Mouse (Mus musculus) embryonic facial prominence, embryonic 10.5 days (tissue): ENCODE measurements at regions not wholly inside any gene's neighbourhood (a gene's known extent, or its start where the extent isn't known, plus 50 kb on each side); places are given as distances from the start of the nearest gene placed in this dataset.
A peak's percentile ranks its signal among the peaks of the same experiment; 100 is the strongest.
"Not testable (repeated sequence)": the region's sequence is repeated elsewhere in the genome, so short reads cannot be mapped to it uniquely, and the experiment has no call there.

ENCODE experiments used
- DNase-seq: peaks from one replicate; pipeline ENCODE4 v3.0.0-alpha.2; 2017; ENCODE audit warnings: low spot score
- H3K27ac ChIP-seq: fragments of 300-500 bp; sonication (generic); replicated peaks from 2 replicates; pipeline ENCODE4 v1.5.1; 2016; ENCODE audit warnings: mild to moderate bottlenecking
- H3K27me3 ChIP-seq: fragments of 300-500 bp; sonication (generic); replicated peaks from 2 replicates; pipeline ENCODE4 v1.6.1; 2016; ENCODE audit warnings: low read depth, mild to moderate bottlenecking; ENCODE audit not compliant: poor library complexity, severe bottlenecking
- H3K36me3 ChIP-seq: fragments of 300-500 bp; sonication (generic); replicated peaks from 2 replicates; pipeline ENCODE4 v1.6.1; 2016; ENCODE audit warnings: mild to moderate bottlenecking, moderate library complexity
- H3K4me1 ChIP-seq: fragments of 300-500 bp; sonication (generic); 2 replicates; pipeline ENCODE4 v1.6.1; 2016
- H3K4me3 ChIP-seq: fragments of 300-500 bp; sonication (generic); 2 replicates; pipeline ENCODE4 v1.5.1; 2016; ENCODE audit warnings: mild to moderate bottlenecking, moderate library complexity
- H3K9me3 ChIP-seq: fragments of 300-500 bp; sonication (generic); 2 replicates; pipeline ENCODE4 v1.6.1; 2016; ENCODE audit warnings: mild to moderate bottlenecking
- WGBS: fragments of 180-500 bp; shearing (Covaris S2); methylation state at CpG from one replicate; pipeline ENCODE4 v1.1.7; 2016; 5-methylcytosine and 5-hydroxymethylcytosine counted together

DNA sequence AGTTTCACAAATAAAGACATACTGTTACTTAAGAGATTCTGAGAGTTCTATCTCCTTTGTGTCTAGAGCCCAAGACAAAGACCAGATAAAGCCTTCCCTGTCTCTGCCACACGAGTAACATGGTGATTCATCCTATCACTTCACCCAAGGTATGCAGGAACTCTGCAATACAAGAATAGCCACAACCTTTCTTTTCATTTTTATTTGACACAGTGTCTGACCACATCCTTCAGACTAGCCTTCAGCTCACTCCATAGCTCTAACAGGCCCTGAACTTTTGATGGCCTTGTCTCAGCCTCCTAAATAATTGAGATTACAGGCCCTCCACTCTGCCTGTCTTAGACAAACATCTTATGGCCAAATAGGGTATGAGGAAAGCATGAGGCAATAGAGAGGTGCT, 337.6 kb upstream of the Cdh5 start:
- Histone ChIP-seq H3K27me3 (no peaks in the 10 kb centered on the region), H3K4me3 (no peak overlapping the region), H3K4me1 (no peaks in the 10 kb centered on the region), H3K36me3 (no peaks in the 10 kb centered on the region), H3K27ac (no peak overlapping the region), H3K9me3 (peaks cover 3% of the 10 kb centered on the region; the same call in 1 of the 2 replicates)
- 75% methylated on average over 1 of the region's 1 CpGs for WGBS
- DNase-seq = no peak

DNA sequence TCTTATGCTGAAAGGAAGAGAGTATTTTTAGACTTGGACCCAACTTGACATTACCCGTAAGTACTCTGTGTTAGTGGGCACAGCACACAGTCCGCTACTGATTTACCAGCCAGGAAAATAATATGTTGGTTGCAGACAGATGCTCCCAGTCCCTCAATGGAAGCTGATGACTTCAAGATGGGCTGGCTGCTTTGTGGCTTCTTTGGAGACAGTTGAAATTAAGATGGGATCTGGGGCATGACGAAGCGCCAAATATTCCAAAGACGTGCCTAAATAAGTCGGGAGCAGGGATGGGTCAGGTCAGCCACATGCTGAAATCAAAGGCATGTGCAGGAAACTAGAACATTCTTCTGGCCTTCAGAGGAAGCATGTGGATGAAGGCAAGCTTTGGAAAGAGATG, 321.8 kb upstream of the Cdh5 start:
- no peak overlapping the region for H3K4me3 ChIP-seq
- no peak for DNase-seq
- H3K4me1 ChIP-seq = peaks cover 9% of the 10 kb centered on the region; the same call in 1 of the 2 replicates
- H3K9me3 ChIP-seq = no peaks in the 10 kb centered on the region
- H3K36me3 ChIP-seq = no peaks in the 10 kb centered on the region
- no peak overlapping the region for H3K27ac ChIP-seq
- WGBS = 84% methylated on average over 6 of the region's 6 CpGs
- no peaks in the 10 kb centered on the region for H3K27me3 ChIP-seq

DNA sequence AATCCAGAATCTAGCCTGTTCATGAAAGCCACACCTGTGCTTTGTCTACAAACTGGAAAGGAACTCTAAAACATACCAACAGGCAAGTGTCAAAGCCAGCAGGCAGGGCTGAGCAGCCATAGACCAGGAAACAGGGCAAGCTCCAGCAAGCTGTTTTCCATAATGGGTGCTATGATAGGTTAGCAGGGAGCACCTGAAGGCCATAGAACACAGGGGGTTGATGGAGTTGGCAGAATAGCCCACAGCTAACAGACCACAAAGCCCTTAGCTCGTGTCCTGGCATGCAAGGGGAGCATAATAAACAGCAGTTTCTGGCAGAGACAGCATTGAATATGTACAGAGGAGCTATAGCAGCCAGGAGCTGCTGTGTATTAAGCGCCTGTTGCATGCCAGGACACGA, 313.1 kb upstream of the Cdh5 start:
- DNase-seq = no peak
- no peak overlapping the region for H3K4me3 ChIP-seq
- no peaks in the 10 kb centered on the region for H3K36me3 ChIP-seq
- H3K4me1 ChIP-seq = peaks cover 18% of the 10 kb centered on the region; the same call in 1 of the 2 replicates
- H3K9me3 ChIP-seq = no peaks in the 10 kb centered on the region
- H3K27me3 ChIP-seq = no peaks in the 10 kb centered on the region
- H3K27ac ChIP-seq = no peak overlapping the region
- 81% methylated on average over 3 of the region's 3 CpGs for WGBS

DNA sequence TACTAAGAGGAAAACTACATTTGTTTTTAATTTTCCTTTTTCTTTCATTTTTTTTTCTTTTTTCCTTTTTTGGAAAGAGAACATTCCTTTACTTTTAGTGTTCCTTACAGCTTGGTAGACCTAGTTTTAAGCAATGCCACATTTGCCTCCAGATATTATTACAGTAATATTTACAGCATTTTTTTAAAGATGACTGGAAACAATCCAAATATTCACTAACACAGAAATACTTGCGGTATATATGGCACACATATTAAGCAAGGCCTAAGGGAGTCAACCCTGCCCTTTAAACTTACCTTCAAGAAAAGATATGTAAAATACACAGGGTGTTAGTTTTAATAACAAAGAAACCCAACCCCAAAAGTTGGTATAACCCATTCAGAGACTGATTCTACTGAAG, 308.1 kb upstream of the Cdh5 start:
- no peak for DNase-seq
- no peaks in the 10 kb centered on the region for H3K27me3 ChIP-seq
- WGBS = 89% methylated on average over 1 of the region's 1 CpGs
- no peak overlapping the region for H3K27ac ChIP-seq
- 0 out of 2 replicates have a peak, but pooled peaks cover 6% of the 10 kb centered on the region for H3K4me1 ChIP-seq
- no peak overlapping the region for H3K4me3 ChIP-seq
- H3K9me3 ChIP-seq = no peaks in the 10 kb centered on the region
- no peaks in the 10 kb centered on the region for H3K36me3 ChIP-seq

DNA sequence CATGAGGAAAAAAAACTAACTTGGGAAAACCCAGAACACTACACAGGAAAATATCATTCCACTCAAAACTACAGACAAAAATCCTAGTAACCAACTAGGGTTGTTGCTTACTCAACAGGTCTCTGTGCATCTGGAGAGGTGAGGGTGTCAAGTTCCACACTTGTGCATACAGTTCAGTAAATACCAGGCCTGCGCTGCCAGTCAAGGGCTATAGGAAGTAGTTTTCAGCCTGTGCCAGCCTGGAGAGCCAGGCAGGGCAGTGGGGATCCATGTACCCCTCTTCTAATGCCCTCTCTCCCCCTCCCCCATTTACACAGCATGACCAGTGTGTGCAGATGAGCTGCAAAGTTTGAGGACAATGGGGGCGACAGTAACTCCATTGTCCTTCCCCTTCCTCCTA, 302.8 kb upstream of the Cdh5 start:
- H3K36me3 ChIP-seq, H3K27me3 ChIP-seq, H3K4me1 ChIP-seq, DNase-seq, H3K27ac ChIP-seq, H3K4me3 ChIP-seq, H3K9me3 ChIP-seq: not testable (repeated sequence)
- 82% methylated on average over 2 of the region's 2 CpGs for WGBS

DNA sequence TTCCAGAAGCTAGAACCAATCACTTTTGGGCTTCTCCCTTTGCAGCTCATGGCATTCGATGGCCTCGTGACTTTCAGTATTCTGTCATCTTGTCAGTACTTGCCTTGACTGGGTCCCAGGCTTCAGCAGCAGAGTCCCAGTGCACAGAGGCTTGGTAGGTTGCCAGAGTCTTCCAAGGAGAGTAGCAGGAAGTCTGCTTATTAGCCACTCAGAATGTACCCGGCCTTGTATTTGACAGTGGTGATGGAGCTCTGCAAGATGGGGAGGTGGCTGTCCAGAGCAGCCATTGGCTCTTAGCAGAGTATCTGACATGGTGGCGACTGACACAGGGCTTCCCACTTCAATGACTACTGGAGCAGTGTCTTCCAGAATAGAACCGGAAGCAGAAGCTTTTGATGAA, 293.3 kb upstream of the Cdh5 start:
- Histone ChIP-seq H3K4me1 (peaks cover 26% of the 10 kb centered on the region), H3K4me3 (no peak overlapping the region), H3K9me3 (peaks cover 7% of the 10 kb centered on the region), H3K27ac (peak overlapping the region; percentile 73), H3K27me3 (no peaks in the 10 kb centered on the region), H3K36me3 (no peaks in the 10 kb centered on the region)
- no peak for DNase-seq
- 75% methylated on average over 5 of the region's 5 CpGs for WGBS

DNA sequence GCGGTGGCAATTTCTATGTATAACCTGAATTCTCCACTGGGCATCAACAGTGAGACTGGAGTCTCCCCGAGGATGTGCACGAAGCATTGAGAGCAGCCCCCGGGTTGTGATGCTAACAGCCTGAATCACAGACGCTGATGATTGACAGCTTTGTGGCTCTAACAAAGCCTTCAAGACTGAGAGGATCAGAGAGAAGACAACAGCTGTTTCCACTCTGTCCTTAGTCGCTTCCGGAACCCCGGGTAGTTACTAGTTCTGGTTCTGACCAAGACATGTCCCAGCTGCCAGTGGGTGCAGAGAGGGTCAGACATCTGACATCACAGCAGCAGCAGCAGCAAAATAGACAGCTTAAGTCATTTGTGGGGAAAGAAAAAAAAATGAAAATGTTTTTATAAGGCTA, 292.8 kb upstream of the Cdh5 start:
- Histone ChIP-seq H3K36me3 (no peaks in the 10 kb centered on the region), H3K27me3 (no peaks in the 10 kb centered on the region), H3K27ac (peak overlapping the region; percentile 73), H3K4me3 (no peak overlapping the region), H3K4me1 (peaks cover 29% of the 10 kb centered on the region), H3K9me3 (peaks cover 7% of the 10 kb centered on the region)
- peak; percentile 44 for DNase-seq
- 47% methylated on average over 8 of the region's 8 CpGs for WGBS

DNA sequence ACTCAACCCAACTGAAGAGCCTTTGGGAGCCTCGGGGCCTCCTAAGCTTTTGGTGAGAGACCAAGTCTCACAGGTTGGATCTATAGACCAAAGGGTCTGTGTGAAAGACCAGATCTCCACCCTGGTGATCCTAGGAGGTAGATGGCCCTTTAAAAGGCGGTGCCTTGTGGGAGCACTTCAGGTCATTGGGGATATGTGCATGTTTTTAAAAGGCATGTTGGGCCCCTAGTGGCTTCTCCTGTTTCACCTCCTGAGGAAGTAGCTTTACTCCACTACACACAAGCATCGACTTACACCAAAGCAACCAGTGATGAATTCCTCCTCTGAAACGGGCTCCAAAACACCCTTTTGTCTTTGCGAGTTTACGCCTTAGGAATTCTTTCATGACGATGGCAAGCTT, 292.3 kb upstream of the Cdh5 start:
- Histone ChIP-seq H3K36me3 (no peaks in the 10 kb centered on the region), H3K27ac (peak overlapping the region; percentile 73), H3K9me3 (peaks cover 7% of the 10 kb centered on the region), H3K4me3 (no peak overlapping the region), H3K4me1 (peaks cover 34% of the 10 kb centered on the region), H3K27me3 (no peaks in the 10 kb centered on the region)
- whole genome bisulfite sequencing = 40% methylated on average over 7 of the region's 7 CpGs
- peak; percentile 73 for DNase-seq

- Histone ChIP-seq H3K27me3 (no peaks in the 10 kb centered on the region), H3K9me3 (no peaks in the 10 kb centered on the region), H3K36me3 (no peaks in the 10 kb centered on the region), H3K4me1 (peaks cover 47% of the 10 kb centered on the region), H3K27ac (peak overlapping the region; percentile 76), H3K4me3 (no peak overlapping the region)
- 53% methylated on average over 10 of the region's 10 CpGs for WGBS
- peak; percentile 45 for DNase-seq
Observed at GRCm38 (mm10) chr8:103813954-103814591, 287.4 kb upstream of the Cdh5 start.

DNA sequence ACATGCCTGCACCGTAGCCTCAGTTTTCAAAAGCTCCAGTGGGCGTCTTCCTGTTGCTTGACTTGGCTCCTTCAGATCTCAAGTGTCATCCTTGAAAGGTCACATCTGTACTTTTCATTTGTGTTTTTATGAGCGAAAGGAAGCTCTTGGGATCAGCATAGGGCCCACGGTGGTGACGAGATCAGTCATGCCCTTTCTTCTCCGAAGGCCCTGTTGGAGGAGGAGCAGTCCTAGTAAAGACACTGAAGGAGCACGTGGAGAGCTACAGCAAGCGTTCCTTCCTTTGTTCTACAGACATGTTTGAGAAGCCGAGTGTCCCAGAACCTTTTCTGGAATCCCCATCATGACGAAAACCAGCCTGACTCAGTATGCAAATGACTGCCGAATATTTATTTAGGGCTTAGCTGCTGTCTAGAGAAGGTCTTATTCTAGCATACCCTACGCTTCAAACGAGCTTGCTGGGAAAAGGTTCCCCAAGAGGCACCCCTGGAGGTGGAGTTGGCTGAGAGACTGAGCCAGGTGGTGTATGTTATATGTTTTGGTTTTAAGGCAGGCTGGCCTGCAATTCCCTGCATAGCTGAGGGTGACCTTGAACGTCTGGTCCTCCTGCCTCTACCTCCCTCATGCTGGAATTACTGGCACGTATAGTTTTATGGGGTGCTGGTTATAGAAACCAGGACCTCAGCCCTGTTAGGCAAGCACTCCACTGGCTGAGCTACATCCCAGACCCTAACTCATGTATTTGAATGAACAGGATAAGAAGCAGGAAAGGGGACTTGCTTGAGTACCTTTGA, 285.1 kb upstream of the Cdh5 start:
- DNase-seq = no peak
- H3K27ac ChIP-seq = peak overlapping the region; percentile 76
- WGBS = 78% methylated on average over 15 of the region's 15 CpGs
- H3K4me1 ChIP-seq = peaks cover 34% of the 10 kb centered on the region
- no peaks in the 10 kb centered on the region for H3K9me3 ChIP-seq
- H3K27me3 ChIP-seq = no peaks in the 10 kb centered on the region
- no peak overlapping the region for H3K4me3 ChIP-seq
- no peaks in the 10 kb centered on the region for H3K36me3 ChIP-seq

DNA sequence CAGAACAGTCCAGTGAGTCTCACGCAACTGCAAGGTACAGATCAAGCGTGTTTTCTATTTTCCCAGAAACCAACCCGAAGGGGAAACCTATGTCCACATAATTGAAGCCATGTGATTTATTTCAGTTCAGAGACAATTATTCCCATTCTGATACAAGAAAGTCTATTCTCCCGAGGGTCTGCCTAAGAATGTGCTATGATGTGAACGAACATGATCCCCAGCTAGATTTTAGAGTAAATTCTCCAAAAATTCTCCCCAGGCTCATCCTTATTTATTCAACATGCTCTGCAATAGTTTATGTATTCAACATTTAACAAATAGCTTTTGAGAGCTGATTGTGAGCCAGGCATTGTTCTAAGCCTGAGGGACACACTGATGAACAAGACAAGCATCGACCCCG, 277.9 kb upstream of the Cdh5 start:
- no peaks in the 10 kb centered on the region for H3K9me3 ChIP-seq
- H3K4me1 ChIP-seq = peaks cover 25% of the 10 kb centered on the region
- H3K27me3 ChIP-seq = no peaks in the 10 kb centered on the region
- no peaks in the 10 kb centered on the region for H3K36me3 ChIP-seq
- no peak overlapping the region for H3K4me3 ChIP-seq
- peak overlapping the region; percentile 54; the same call in 1 of the 2 replicates for H3K27ac ChIP-seq
- WGBS = 71% methylated on average over 7 of the region's 7 CpGs
- no peak for DNase-seq

- no peaks in the 10 kb centered on the region for H3K36me3 ChIP-seq
- peaks cover 25% of the 10 kb centered on the region for H3K4me1 ChIP-seq
- 16% methylated on average over 1 of the region's 1 CpGs for WGBS
- peak overlapping the region; percentile 44; the same call in 1 of the 2 replicates for H3K27ac ChIP-seq
- no peak for DNase-seq
- H3K9me3 ChIP-seq = no peaks in the 10 kb centered on the region
- no peak overlapping the region for H3K4me3 ChIP-seq
- H3K27me3 ChIP-seq = no peaks in the 10 kb centered on the region
Observed at GRCm38 (mm10) chr8:103824747-103825146, 276.7 kb upstream of the Cdh5 start.

DNA sequence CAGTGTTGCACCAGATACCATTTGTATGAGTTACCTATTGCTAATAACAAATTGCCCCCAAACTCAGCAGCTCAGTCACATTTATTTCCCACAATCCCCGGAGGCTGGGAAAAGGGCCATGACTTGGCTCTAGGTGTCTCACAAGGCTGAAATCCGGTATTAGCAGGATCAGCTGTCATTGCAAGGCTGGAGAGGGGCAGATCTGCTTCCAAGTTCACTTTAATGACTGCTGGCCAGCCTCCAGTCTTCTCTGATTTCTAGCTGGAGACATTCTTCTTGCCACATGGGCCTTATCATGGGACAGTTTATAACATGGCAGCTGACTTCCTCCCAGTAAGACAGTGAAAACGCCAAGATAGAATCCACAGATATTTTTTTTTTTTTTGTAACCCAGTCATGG, 276.1 kb upstream of the Cdh5 start:
- Histone ChIP-seq H3K4me1 (peaks cover 25% of the 10 kb centered on the region), H3K36me3 (no peaks in the 10 kb centered on the region), H3K9me3 (no peaks in the 10 kb centered on the region), H3K27ac (0 out of 2 replicates have a peak overlapping the region, but pooled peaks have one; percentile 44), H3K4me3 (no peak overlapping the region), H3K27me3 (no peaks in the 10 kb centered on the region)
- no peak for DNase-seq
- 63% methylated on average over 3 of the region's 3 CpGs for WGBS
